Mouse (Mus musculus) heart, embryonic 11.5 days (tissue): ENCODE results near the gene Ctla4. TPM values are rescaled to one million over a fixed set of nuclear protein-coding genes. Genes with fewer than 3 reads are reported as not detected.

Experiments
- ATAC-seq: fragments of 200-750 bp; cut with Nextera tagmentation; replicated peaks from 2 replicates; pipeline ENCODE4 v1.8.0; 2017; ENCODE audit warnings: moderate library complexity; ENCODE audit not compliant: insufficient number of reproducible peaks, low FRiP score, low TSS enrichment
- H3K27ac ChIP-seq: fragments of 300-500 bp; sonication (generic); 2 replicates; pipeline ENCODE4 v1.5.1; 2014; ENCODE audit warnings: mild to moderate bottlenecking, low read depth, low read length
- H3K27me3 ChIP-seq: fragments of 300-500 bp; sonication (generic); 2 replicates; pipeline ENCODE4 v1.6.1; 2014; ENCODE audit warnings: mild to moderate bottlenecking, low read length, mixed read lengths; ENCODE audit not compliant: control insufficient read depth, insufficient read depth
- H3K36me3 ChIP-seq: fragments of 300-500 bp; sonication (generic); 2 replicates; pipeline ENCODE4 v1.6.1; 2014; ENCODE audit warnings: mild to moderate bottlenecking, low read length, moderate library complexity, mixed read lengths; ENCODE audit not compliant: control insufficient read depth, insufficient read depth
- H3K4me1 ChIP-seq: fragments of 300-500 bp; sonication (generic); 2 replicates; pipeline ENCODE4 v1.6.1; 2014; ENCODE audit warnings: low read length; ENCODE audit not compliant: control insufficient read depth, insufficient read depth
- H3K4me2 ChIP-seq: fragments of 300-500 bp; sonication (generic); 2 replicates; pipeline ENCODE4 v1.6.1; 2014; ENCODE audit warnings: mild to moderate bottlenecking, moderate library complexity
- H3K4me3 ChIP-seq: fragments of 300-500 bp; sonication (generic); 2 replicates; pipeline ENCODE4 v1.5.1; 2014; ENCODE audit warnings: low read depth, low read length
- H3K9ac ChIP-seq: fragments of 300-500 bp; sonication (generic); 2 replicates; pipeline ENCODE4 v1.6.1; 2014; ENCODE audit warnings: mild to moderate bottlenecking, low read depth, low read length, moderate library complexity
- H3K9me3 ChIP-seq: fragments of 300-500 bp; sonication (generic); replicated peaks from 2 replicates; pipeline ENCODE4 v1.6.1; 2016; ENCODE audit warnings: low read length; ENCODE audit not compliant: control insufficient read depth
- WGBS: fragments of 180-500 bp; shearing (Covaris S2); extraction: QIAGEN DNeasy Blood & Tissue Kit; methylation state at CpG from one replicate; pipeline ENCODE4 v1.1.7; 2014; ENCODE audit not compliant: insufficient replicate concordance; 5-methylcytosine and 5-hydroxymethylcytosine counted together
- polyA plus RNA-seq: library from polyadenylated mRNA; unstranded; fragments of >200 nt; fragmentation: Nextera tagmentation; extraction: Ambion mirVana; gene quantifications from 2 replicates; pipeline ENCODE4 v1.2.1, GENCODE M21; 2014

Gene Ctla4
- polyA plus RNA-seq, 1 experiment from 2014 or later = 0.09 TPM

DNA sequence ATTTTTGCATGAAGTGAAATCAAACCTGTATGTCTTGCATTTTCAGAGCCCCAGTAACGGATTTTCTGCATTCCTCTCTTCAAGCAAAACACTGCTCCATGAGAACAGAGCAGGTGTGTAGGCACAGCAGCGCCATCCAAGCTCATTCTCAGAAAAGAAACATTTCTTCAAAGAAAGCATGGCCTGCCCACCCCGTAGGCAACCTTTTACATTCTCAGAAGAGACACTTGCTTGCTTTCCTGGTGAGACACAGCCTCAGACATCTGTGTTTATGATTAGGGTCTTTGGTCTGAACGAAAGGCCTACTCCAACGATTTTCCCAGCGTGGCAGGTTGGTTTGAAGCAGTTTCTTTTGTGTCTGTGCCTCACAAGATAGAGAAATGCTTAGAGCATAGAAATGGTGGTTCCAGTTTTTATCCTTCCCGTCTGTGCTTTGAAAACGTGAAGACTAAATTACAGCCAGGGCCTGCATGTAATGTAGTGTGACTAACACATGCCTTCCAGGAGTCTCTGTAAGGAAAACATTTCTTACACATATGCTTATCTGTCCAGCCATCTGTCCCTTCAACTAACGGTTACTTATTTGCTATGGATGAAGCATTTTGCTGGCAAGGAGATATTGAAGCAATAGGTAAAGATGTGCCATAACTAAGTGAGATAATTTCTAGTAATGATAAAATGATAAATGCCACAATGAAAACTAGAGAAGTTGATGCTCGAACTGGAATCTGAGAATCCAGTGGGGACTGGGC, 6.5 kb upstream of the Ctla4 start:
- H3K9ac ChIP-seq = no peak overlapping the region
- H3K27me3 ChIP-seq = no peaks in the 10 kb centered on the region
- 76% methylated on average over 10 of the region's 10 CpGs for WGBS
- no peaks in the 10 kb centered on the region for H3K4me1 ChIP-seq
- no peaks in the 10 kb centered on the region for H3K9me3 ChIP-seq
- no peak for ATAC-seq
- no peak overlapping the region for H3K4me3 ChIP-seq
- no peak overlapping the region for H3K27ac ChIP-seq
- no peaks in the 10 kb centered on the region for H3K36me3 ChIP-seq
- H3K4me2 ChIP-seq = no peak overlapping the region

DNA sequence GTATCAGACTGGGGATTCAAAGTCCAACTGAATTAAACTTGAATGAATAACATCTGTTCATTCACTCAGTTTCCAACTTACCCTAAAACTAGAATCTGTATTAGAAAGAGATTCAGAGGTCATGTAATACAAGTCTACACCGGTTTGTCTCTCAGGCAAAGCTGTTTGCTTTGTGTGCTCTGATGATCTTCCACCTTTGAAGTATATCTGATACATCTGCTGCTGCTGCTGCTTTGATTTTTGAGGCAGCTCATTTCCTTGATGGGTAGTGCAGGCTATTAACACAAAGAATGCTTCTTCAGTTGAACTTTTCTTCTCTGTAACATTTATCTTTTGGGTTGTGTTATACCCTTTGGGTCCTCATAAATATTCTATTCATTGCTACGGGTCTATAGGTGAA, 4.0 kb upstream of the Ctla4 start:
- 69% methylated on average over 2 of the region's 2 CpGs for WGBS

DNA sequence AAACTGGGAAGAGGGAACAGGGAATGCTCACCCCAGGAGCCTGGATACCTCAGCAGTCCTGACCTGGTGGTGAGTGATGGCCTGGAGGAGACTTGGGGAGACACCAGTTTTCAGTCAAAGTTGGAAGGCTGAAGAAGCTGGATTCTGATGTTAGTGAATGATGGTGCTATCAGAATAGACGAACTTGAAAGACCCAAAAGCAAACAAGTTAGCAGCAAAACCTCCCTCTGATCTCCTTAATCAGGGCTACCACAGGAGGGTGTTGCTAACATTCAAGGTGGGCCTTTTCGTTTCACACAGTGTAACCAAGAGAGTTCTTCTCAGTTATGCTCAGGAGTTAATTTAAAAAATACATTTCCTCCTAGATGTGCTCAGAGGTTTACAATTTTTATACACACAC, 3.5 kb upstream of the Ctla4 start:
- ATAC-seq = no peak
- no peak overlapping the region for H3K4me3 ChIP-seq

More for the DNA sequence above, 4.0 kb upstream of the Ctla4 start:
- no peaks in the 10 kb centered on the region for H3K36me3 ChIP-seq
- H3K4me3 ChIP-seq = no peak overlapping the region
- H3K4me2 ChIP-seq = no peak overlapping the region
- H3K9ac ChIP-seq = no peak overlapping the region
- no peaks in the 10 kb centered on the region for H3K4me1 ChIP-seq
- H3K27ac ChIP-seq = no peak overlapping the region
- ATAC-seq = no peak
- H3K27me3 ChIP-seq = no peaks in the 10 kb centered on the region
- no peaks in the 10 kb centered on the region for H3K9me3 ChIP-seq

DNA sequence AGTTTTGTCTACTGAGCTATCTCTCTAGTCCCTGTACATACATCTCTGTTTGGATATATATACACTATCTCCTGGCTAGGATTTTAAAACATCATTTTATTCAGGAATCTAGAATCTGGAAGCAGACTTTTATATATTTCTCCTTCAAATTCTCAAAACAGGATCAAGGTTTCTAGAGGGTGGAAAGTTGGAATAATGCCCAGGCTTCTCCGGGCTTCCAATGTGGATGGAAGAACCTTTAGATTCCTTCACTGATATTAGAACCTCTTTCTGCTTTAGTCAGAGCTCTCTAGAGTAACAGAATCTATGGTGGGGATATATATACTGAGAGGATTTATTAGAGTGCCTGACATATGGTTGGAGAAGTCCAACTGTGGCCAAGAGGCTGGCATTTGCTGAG, 2.2 kb upstream of the Ctla4 start:
- Histone ChIP-seq H3K9me3 (no peaks in the 10 kb centered on the region), H3K9ac (no peak overlapping the region), H3K4me1 (no peaks in the 10 kb centered on the region), H3K4me3 (no peak overlapping the region), H3K27ac (no peak overlapping the region), H3K4me2 (no peak overlapping the region), H3K36me3 (no peaks in the 10 kb centered on the region), H3K27me3 (no peaks in the 10 kb centered on the region)
- 72% methylated on average over 1 of the region's 1 CpGs for whole genome bisulfite sequencing
- ATAC-seq = no peak

More for the DNA sequence above, 3.5 kb upstream of the Ctla4 start:
- no peak overlapping the region for H3K4me2 ChIP-seq
- no peaks in the 10 kb centered on the region for H3K9me3 ChIP-seq
- no peak overlapping the region for H3K27ac ChIP-seq
- no peaks in the 10 kb centered on the region for H3K4me1 ChIP-seq
- no peaks in the 10 kb centered on the region for H3K27me3 ChIP-seq
- H3K36me3 ChIP-seq = no peaks in the 10 kb centered on the region
- 64% methylated on average over 2 of the region's 2 CpGs for WGBS
- H3K9ac ChIP-seq = no peak overlapping the region

DNA sequence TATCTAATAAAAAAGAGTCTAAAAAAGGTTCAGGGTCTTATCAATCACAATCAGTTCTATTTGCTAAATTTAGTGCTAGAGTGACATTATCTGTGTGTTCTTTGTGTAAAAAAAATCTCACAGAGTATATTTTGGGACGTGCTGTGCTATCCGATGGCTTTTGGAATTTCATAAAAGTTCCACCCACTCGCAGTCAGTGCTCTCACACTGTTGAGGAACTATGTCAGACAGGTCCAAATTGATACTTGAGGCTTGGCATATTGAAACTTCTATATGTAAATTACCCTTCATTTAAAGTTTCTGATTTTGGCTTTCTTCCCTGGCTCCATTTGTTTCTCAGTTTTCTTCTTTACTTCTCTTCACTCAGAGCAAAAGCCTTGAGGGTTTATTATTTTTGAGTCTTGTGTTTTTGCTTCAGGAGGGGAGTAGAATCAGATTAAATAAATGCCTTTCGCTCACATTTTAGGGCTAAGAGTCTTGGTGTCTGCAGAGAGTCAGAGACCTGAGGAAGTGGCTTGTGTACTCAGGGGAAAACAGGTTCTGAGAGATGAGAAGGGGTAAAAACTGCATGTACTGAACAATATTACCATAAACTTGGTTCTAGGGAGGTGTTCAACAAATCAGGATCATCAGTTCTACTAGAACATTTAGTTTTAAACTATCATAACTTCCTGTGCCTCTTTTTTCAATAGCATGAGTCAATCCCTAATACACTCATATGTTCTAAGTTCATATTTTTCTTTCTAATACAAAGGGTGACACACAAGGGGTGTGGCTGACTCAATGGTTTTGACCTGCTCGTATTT, 11.5 kb downstream of the Ctla4 start:
- no peak overlapping the region for H3K9ac ChIP-seq
- no peak overlapping the region for H3K4me3 ChIP-seq
- no peaks in the 10 kb centered on the region for H3K9me3 ChIP-seq
- H3K27ac ChIP-seq = no peak overlapping the region
- H3K4me2 ChIP-seq = no peak overlapping the region
- H3K36me3 ChIP-seq = no peaks in the 10 kb centered on the region
- no peaks in the 10 kb centered on the region for H3K4me1 ChIP-seq
- ATAC-seq = no peak
- WGBS = 69% methylated on average over 5 of the region's 5 CpGs
- no peaks in the 10 kb centered on the region for H3K27me3 ChIP-seq

DNA sequence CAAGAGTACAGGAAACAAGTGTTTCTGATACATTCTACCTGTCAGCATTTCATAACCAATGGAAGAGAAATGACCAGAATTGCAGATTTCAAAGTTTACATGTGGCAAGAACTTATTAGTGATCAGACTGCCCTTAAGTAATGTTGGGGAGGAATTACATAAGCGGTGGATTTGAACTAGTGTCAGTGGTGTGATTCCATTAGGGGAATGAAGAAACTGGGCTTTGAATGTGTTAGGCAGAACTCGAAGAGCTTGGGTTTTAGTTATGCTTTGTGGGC, 12.1 kb downstream of the Ctla4 start:
- no peak overlapping the region for H3K4me3 ChIP-seq
- H3K27me3 ChIP-seq = no peaks in the 10 kb centered on the region
- H3K4me1 ChIP-seq = no peaks in the 10 kb centered on the region
- ATAC-seq = no peak
- H3K9ac ChIP-seq = no peak overlapping the region
- H3K9me3 ChIP-seq = no peaks in the 10 kb centered on the region
- H3K36me3 ChIP-seq = no peaks in the 10 kb centered on the region
- 80% methylated on average over 2 of the region's 2 CpGs for WGBS
- no peak overlapping the region for H3K4me2 ChIP-seq
- H3K27ac ChIP-seq = no peak overlapping the region

DNA sequence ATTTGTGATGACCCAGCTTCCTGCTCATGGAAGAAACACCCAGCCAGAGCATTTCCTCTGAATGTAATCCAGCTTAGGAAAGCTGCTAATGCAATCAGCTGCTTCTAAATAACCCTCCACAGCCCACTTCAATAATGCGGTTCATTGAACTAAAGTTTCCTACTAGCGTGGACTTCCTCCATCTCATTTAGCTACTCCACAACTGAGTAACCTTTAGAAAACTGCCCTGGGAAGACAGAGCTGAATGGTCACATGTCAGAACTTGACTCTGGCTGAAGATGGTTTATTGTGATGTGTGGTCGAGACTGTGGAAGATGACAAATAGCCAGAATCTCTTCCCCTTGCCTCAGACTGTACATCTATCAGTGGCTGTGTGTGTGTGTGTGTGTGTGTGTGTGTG, 12.4 kb downstream of the Ctla4 start:
- WGBS = 86% methylated on average over 3 of the region's 3 CpGs
- no peak for ATAC-seq
- Histone ChIP-seq H3K4me3 (no peak overlapping the region), H3K9ac (no peak overlapping the region), H3K27me3 (no peaks in the 10 kb centered on the region), H3K4me1 (no peaks in the 10 kb centered on the region), H3K27ac (no peak overlapping the region), H3K4me2 (no peak overlapping the region), H3K9me3 (no peaks in the 10 kb centered on the region), H3K36me3 (no peaks in the 10 kb centered on the region)

DNA sequence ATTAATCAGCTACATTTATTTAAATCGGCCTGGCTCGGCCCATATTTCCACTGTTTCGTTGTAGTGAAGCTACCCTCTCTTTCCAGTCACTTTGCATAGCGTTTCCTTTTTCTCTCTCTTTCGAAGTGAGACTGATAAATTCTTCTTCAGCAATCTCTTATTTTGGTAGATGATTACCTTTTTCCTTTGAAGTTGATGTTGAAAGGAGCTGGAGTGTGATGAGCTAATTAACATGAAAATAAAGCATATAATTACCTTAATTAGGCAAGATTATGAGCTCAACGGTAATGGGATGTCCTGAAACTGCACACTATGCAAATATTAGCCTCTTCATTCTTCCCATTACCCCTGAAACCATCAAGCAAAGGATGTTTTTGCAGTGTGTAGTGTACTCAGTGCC, 15.7 kb downstream of the Ctla4 start:
- ATAC-seq = no peak
- Histone ChIP-seq H3K36me3 (no peaks in the 10 kb centered on the region), H3K27me3 (no peaks in the 10 kb centered on the region), H3K4me1 (no peaks in the 10 kb centered on the region), H3K27ac (no peak overlapping the region), H3K4me2 (no peak overlapping the region), H3K4me3 (no peak overlapping the region), H3K9me3 (no peaks in the 10 kb centered on the region), H3K9ac (no peak overlapping the region)
- 81% methylated on average over 6 of the region's 6 CpGs for WGBS

DNA sequence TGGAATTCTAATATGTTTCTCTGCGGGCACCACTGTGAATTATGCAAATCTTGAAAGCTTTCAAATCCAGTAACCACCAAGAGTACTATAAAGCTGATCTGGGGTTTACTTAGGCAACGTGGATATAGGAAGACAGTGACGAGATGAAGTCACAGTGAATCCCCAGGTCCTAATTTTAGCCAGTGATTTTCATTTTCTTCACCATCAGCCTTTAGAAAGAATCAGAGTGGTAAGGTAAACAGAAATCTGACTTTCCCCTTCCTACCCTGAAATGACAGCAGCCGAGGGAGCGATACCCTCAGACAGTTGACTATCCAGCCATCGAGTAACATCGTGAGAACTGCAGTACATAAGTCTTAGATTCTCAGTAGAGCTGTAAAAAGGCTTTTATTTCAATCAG, 16.3 kb downstream of the Ctla4 start:
- H3K4me3 ChIP-seq = no peak overlapping the region
- no peaks in the 10 kb centered on the region for H3K27me3 ChIP-seq
- H3K27ac ChIP-seq = no peak overlapping the region
- H3K4me2 ChIP-seq = no peak overlapping the region
- no peaks in the 10 kb centered on the region for H3K36me3 ChIP-seq
- H3K9ac ChIP-seq = no peak overlapping the region
- ATAC-seq = no peak
- no peaks in the 10 kb centered on the region for H3K4me1 ChIP-seq
- WGBS = 90% methylated on average over 7 of the region's 7 CpGs
- H3K9me3 ChIP-seq = no peaks in the 10 kb centered on the region
